16 mouse cellular contexts compared by ENCODE assay signal in genomic region chr7:97546462-97546861, GRCm38 (mm10). TPM values are rescaled to one million over a fixed set of nuclear protein-coding genes. Genes with fewer than 3 reads are reported as not detected.
DNase-seq lines count a peak whose midpoint lies in the region; ATAC-seq lines count a peak whose summit lies in the region.
"Had no signal": no experiment of that assay in that cellular context is flagged by ENCODE, and none has a peak within 500 bp of the region (broad histone marks: within the 10 kb centered on the region; RNA-seq: fewer than 3 reads in every experiment).

No protein-coding gene starts in this region.

- DNase-seq in left cerebral cortex, postnatal 4 days = peak; percentile 7
- no peak for DNase-seq in left cerebral cortex, adult 18-20 months (ENCODE audit: low spot score in 2 of 2)
- DNase-seq in cerebellum, adult 9-11 months = peak; percentile 69
- peak; percentile 42 for DNase-seq in gastrocnemius, postnatal 14 days
- DNase-seq in heart, postnatal 14 days = no peak
- DNase-seq in urinary bladder, postnatal 25 days (ENCODE audit: low spot score) = no peak
- DNase-seq: adrenal gland, postnatal 36 days; forebrain, postnatal 0 days; heart, postnatal 36 days; kidney, adult 11 months; kidney, postnatal 4 days; lung, embryonic 14.5 days; retina, postnatal 1 day; thymus, adult 18-20 months; thymus, postnatal 4 days had no signal

- ATAC-seq in erythroblast, adult 5-6 weeks (replicated peaks; ENCODE audit: low FRiP score, poor library complexity, severe bottlenecking) = no peak
- ATAC-seq: forebrain, postnatal 0 days had no signal

- intact Hi-C loops in left cerebral cortex, postnatal 4 days (cut with DNase I) = no loop called here
- intact Hi-C loops in gastrocnemius, postnatal 14 days (cut with DNase I; ENCODE audit: low total_unique reads) = no loop called here
- intact Hi-C loops in heart, postnatal 14 days (cut with DNase I) = no loop called here

RNA-seq across cellular contexts. Expression of gene Aamdc, which starts 32.8 kb away (rescaled TPM):
- total RNA-seq in left cerebral cortex, postnatal 4 days (2021) = 10 to 100 TPM; 22.2 to 26.2 TPM
- total RNA-seq in left cerebral cortex, adult 18-20 months (2021) = 10 to 100 TPM; 33.0 to 40.5 TPM
- 100 to 1,000 TPM; 107 to 112 TPM for total RNA-seq in gastrocnemius, postnatal 14 days (2021)
- total RNA-seq in heart, postnatal 14 days (2021) = 10 to 100 TPM; 47.5 to 48.8 TPM
- 5.2 and 6.1 TPM in 2 replicates for total RNA-seq in erythroblast, adult 5-6 weeks (2015; ENCODE audit: low replicate concordance)
- total RNA-seq in erythroblast, adult 5-6 weeks (2017; ENCODE audit: low replicate concordance) = 1.0 and 1.7 TPM in 2 replicates

RNA-seq across cellular contexts. Expression of gene Rsf1, which starts 33.2 kb away (rescaled TPM):
- total RNA-seq in left cerebral cortex, postnatal 4 days (2021) = 10 to 100 TPM; 42.4 to 45.6 TPM
- 10 to 100 TPM; 45.0 to 48.3 TPM for total RNA-seq in left cerebral cortex, adult 18-20 months (2021)
- 10 to 100 TPM; 12.4 to 12.6 TPM for total RNA-seq in gastrocnemius, postnatal 14 days (2021)
- total RNA-seq in heart, postnatal 14 days (2021) = 10 to 100 TPM; 17.4 to 18.6 TPM
- 11.0 and 14.0 TPM in 2 replicates for total RNA-seq in erythroblast, adult 5-6 weeks (2015; ENCODE audit: low replicate concordance)
- 21.8 and 27.5 TPM in 2 replicates for total RNA-seq in erythroblast, adult 5-6 weeks (2017; ENCODE audit: low replicate concordance)

Comparison
In these comparisons a context has a peak if more than half of its experiments do, and no peak if none do; other contexts are left out.
1. DNase-seq: peak in left cerebral cortex, postnatal 4 days (single experiment), cerebellum, adult 9-11 months (single experiment) and gastrocnemius, postnatal 14 days (single experiment); none in left cerebral cortex, adult 18-20 months (0 of 2), heart, postnatal 14 days (0 of 2) and urinary bladder, postnatal 25 days (single experiment).